Mouse (Mus musculus): Measurements from ENCODE around the gene Urad. TPM values are rescaled to one million over a fixed set of nuclear protein-coding genes. Genes with fewer than 3 reads are reported as not detected.
A peak's percentile ranks its signal among the peaks of the same experiment; 100 is the strongest.

Urad gene
- total RNA-seq, 2 experiments from 2014 or later = not detected

- ATAC-seq (replicated peaks; ENCODE audit: low FRiP score, poor library complexity, severe bottlenecking) = no peak
These were observed 7.7 kb upstream of the Urad start for GRCm38 (mm10) chr5:147329946-147330345.

DNA sequence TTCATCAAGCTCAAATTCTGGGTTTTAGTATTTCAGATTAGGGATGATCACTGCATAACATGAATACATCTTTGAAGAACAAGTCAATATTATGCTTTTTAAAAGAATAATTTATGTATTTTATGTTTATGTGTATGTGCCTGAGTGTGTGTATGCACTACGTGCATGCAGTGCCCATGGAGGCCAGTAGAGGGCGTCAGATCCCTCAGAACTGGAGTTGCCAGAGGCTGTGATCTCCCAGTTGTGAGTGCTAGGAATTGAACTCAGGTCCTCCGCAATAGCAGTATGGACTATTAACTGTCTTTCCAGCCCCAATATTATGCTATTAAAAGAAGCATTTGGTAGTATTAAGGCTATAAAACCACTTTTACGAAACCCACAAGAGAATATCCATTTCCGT, 5.4 kb upstream of the Urad start:
- no peak for ATAC-seq (replicated peaks; ENCODE audit: low FRiP score, poor library complexity, severe bottlenecking)

- no peak for ATAC-seq (replicated peaks; ENCODE audit: low FRiP score, poor library complexity, severe bottlenecking)
These were observed 3.7 kb upstream of the Urad start for GRCm38 (mm10) chr5:147325931-147326330.

DNA sequence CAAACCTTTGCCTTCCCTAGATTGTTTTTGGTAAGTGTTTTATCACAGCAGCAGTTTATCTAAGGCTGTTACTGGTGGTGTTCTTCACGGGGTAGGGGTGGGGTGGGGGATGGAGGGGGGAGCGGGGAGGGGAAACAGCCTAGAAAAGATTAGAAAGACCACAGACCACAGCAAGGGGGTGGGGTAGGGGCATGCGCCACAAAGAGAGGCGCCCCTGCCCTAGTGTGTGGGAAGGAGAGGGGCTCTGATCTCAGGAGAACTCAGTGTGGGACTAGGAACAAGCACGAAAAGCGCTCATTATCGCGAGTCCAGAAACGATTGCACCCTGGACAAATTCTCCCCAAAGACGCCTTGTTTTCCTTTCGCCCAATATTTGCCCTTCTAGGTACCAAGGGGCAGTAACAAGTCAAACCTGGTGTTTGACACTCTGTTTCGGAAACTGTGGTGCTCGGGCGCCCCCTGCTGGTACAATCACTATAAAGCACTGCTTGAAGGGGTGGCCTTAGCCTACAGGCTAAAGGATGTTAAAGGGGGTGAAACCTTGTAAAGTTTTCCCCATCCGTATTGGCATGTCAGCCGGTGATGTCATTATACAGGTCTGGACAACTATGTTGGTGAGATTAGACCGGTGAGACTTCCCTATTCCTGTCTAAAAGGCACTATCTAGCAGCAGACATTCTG, 1.1 kb upstream of the Urad start:
- peak; percentile 69 for ATAC-seq (replicated peaks; ENCODE audit: low FRiP score, poor library complexity, severe bottlenecking)

- no peak for ATAC-seq (replicated peaks; ENCODE audit: low FRiP score, poor library complexity, severe bottlenecking)
These were observed 2.6 kb downstream of the Urad start for GRCm38 (mm10) chr5:147319653-147320052.

DNA sequence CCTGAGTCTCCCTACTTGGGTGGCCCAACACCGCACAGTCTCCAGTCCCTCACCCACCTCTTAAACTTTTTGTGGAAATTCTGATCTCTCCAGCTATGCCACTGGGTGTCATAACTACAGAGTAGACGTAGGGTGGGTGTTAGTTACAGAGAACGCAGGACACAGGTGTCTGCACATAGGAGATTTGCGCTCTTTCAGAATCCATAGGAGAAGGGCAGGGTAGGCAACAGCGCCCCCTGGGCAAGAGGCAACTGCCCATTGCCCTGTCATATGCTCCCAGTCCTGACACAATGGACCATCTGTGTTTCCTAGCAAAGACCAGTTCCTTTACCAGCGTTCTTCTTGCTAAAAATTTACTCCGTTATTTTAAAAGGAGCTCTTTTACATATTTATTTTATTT, 4.2 kb downstream of the Urad start:
- ATAC-seq (replicated peaks; ENCODE audit: low FRiP score, poor library complexity, severe bottlenecking) = no peak

- ATAC-seq (replicated peaks; ENCODE audit: low FRiP score, poor library complexity, severe bottlenecking) = no peak
These were observed 4.9 kb downstream of the Urad start for GRCm38 (mm10) chr5:147317321-147317720.

GRCm38 (mm10) chr5:147315432-147316075, 6.7 kb downstream of the Urad start:
- no peak for ATAC-seq (replicated peaks; ENCODE audit: low FRiP score, poor library complexity, severe bottlenecking)

DNA sequence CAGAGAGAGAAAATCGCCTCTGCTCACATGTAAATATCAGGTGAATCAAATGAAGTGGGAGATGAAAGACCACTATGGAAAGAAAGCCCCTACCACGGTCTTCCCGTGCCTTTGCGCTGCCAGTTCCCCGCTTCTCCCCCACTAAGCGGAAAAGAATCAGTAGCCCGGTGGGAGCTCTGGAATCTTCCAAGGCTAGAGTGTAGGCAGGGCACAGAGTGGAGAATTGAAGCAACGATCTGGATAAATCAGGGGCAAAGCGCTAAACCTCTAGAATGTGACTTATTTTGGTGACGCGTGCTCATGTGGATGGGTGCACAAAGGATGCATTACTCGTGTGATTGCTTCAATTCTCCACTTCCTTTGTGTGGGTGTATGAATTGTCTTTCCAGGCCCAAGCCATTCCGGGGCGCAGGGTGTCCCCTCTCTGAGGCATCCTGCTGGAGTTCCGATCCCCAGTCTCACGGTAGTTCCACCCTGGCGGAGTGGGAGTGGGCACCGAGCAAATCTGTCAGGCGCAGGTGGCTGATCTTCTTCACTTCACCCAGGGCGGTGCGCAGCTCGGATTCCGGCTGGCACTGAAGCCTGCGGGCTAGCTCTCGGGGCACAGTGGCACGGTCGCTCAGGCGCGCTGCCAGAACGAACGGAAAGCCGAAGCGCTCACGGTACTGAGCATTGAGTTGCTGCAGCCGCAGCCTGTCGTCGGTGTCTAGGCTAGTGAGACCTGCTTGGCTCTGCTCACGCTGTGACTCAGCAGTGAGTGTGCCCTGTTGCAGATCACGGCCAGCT, 7.4 kb downstream of the Urad start:
- ATAC-seq (replicated peaks; ENCODE audit: low FRiP score, poor library complexity, severe bottlenecking) = no peak

DNA sequence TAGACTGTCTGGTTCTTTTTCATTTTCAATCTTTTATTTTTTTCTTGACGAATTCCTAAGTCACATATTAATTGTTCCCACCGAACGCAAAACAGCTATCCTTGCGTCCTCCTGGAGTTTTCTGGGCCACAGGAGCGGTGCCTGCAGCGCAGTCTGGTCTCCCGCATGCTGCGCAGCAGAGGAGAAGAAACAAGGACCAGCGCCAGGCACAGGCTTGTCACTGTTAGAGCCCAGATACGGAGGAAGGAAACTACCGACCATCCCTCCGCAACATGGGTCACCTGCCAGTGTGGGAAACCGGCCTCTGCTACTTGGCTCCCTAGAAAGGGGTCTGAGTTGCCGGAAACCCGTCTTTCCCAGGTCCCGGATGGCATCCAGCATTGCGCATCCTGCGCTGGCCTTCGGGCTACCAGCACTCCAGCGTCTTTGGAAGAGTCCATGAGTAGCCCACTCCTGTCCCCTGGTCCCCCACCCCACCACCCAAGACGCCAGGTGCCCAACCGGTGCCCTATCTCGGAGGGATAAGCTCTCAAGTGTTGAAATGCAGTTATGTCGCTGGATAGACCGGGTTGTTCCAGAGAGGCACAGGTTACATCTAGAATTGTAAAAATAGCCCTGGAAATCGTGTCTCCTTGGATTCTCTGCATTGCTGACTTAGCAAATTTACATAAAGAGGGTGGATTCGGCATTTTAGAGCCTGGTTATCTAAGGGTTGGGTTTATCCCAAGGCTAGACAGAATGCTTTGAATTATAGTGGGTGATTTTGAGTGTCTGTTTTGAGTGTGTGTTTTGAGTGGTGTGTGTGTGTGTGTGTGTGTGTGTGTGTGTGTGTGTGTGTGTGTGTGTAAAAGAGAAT, 9.2 kb downstream of the Urad start:
- no peak for ATAC-seq (replicated peaks; ENCODE audit: low FRiP score, poor library complexity, severe bottlenecking)

GRCm38 (mm10) chr5:147309786-147310185, 12.5 kb downstream of the Urad start:
- ATAC-seq (replicated peaks; ENCODE audit: low FRiP score, poor library complexity, severe bottlenecking) = no peak

DNA sequence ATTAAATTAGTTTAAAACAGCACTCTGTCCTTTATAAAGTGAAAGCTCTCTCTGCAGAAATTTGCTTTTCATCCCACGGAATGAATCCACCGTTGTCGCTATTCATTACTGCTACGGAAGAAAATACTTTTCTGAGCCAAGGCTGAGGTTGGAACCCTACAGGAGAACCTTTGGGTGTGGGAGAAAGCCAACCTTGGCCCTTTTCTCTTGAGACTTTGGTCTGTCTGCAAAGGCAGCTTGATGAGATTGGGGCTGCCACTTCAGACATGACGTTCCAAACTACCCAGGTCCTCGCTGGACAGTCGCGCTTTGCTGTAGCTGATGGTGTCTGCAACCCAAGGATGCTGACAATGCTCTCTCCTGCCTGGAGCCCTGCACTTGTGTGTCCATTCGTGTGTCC, 13.8 kb downstream of the Urad start:
- no peak for ATAC-seq (replicated peaks; ENCODE audit: low FRiP score, poor library complexity, severe bottlenecking)

DNA sequence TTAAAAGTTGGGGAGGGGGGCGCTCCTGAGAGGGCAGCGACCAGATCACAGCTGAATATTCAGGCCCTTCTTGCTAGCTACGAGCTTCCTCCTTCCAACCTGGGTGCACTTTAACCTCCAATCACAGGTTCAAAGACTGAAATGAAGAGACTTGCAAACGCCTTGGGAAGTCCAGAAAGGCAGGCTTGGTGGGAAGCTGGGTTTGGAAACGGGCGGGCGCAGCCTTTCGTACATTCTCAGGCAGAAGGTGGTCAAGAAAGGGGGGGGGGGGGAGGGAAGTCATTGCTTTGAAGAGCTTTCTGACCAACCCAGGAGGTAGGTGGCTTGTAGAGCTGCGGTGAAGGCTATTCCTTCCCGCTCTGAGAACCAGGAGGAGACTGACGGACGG, 14.8 kb downstream of the Urad start:
- ATAC-seq (replicated peaks; ENCODE audit: low FRiP score, poor library complexity, severe bottlenecking) = no peak

DNA sequence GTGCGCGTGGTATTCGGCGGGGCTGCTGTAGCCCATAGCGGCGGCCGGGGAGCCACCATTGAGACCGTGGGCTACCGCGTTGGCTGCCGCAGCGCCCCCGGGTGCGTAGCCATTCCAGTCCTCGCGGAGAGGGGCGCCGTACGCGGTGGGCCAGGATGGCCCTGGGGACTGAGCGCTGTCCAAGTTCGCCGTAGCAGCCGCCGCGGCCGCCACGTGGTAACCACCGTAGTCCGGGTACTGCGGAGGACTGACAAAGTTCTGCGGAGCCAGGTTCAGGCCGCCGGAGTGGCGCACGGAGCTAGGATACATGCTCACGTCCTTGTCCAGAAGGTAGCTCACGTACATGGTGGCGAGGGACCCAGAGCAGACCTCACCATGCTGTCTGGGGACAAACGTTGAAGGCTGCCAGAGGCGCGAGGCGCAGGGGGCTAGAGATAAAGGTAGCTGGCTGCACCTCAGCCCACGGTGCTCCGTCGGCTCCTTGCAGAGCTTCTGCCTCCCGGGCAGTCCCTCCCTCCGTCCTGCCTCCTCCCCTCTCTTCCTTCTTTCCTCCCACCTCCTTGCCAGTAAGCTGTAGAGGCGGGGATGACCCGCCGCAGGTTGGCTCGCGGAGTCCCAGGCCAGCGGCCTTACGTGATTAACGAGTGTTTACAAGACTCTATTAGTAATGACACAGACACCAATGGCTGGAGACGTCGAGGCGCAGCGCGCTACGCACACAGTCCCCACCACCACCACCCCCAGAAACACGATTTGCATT, 15.4 kb downstream of the Urad start, which contains the start of gene Cdx2:
Gene Cdx2 (minus strand): TSS at position 633 of the 760 bp plus-strand sequence.
- ATAC-seq (replicated peaks; ENCODE audit: low FRiP score, poor library complexity, severe bottlenecking) = no peak

- ATAC-seq (replicated peaks; ENCODE audit: low FRiP score, poor library complexity, severe bottlenecking) = no peak
These were observed 16.2 kb downstream of the Urad start for GRCm38 (mm10) chr5:147305856-147306637.

DNA sequence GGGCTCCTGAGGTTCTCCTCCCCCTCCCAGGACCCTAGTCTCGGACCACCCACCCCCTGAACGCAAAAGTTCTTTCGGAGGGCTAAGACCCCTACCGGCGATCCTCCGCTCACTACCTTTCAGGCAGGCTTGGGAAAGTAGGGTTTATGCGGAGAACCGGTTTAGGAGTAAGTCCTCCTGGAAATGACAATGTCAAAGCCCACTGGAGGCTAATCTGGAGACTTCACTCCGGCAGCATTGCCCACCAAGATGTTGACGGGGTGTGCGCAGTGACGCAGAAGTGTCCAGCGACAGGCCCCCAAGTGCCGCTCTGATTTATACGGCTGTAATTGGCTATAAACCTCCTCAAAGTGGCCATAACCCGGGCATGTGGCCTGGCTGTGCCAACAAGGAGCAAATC, 17.1 kb downstream of the Urad start:
- no peak for ATAC-seq (replicated peaks; ENCODE audit: low FRiP score, poor library complexity, severe bottlenecking)

GRCm38 (mm10) chr5:147304276-147305155, 17.7 kb downstream of the Urad start:
- ATAC-seq (replicated peaks; ENCODE audit: low FRiP score, poor library complexity, severe bottlenecking) = no peak
